Mouse (Mus musculus) ES-E14 (cell line): ENCODE measurements around the gene Spn.

Source experiments
- CHD2 ChIP-seq: IDR thresholded peaks from 2 replicates; pipeline ENCODE4 v1.6.1; 2014; ENCODE audit warnings: mild to moderate bottlenecking, low read depth, low read length, inconsistent platforms
- HCFC1 ChIP-seq: IDR thresholded peaks from 2 replicates; pipeline ENCODE4 v1.6.1; 2012; ENCODE audit warnings: low read length, inconsistent platforms, borderline replicate concordance; ENCODE audit not compliant: insufficient read depth
- MAFK ChIP-seq: IDR thresholded peaks from 2 replicates; pipeline ENCODE4 v1.6.1; 2014; ENCODE audit warnings: mild to moderate bottlenecking, low read depth, low read length, inconsistent platforms; ENCODE audit not compliant: insufficient read depth
- ZNF384 ChIP-seq: IDR thresholded peaks from 2 replicates; pipeline ENCODE4 v1.6.1; 2012; ENCODE audit warnings: low read depth, low read length, inconsistent platforms

DNA sequence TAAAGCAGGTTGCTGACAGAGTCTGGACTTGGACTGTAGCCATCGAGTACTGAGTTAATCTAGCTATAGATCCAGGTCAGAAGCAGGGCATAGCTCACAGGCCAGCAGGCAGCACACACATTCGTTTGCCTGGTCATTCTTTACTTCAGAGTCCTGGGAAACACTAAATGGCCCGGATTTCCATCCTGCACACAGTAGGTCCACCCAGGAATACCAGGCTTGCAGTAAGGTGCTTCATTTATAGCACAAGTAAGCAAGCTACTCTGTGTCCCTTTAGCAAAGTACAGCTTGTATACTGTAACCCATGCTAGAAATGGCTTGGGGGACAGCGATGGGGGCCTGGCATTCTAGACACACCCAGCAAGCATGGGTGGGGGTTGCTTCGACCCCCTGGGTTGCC is 1.9 kb upstream of the Spn start:
- TF ChIP-seq MAFK (no peak), CHD2 (no peak), HCFC1 (no peak), ZNF384 (no peak)
